Mouse (Mus musculus) heart, embryonic 12.5 days (tissue): ENCODE results near the gene Stard10. TPM values are rescaled to one million over a fixed set of nuclear protein-coding genes. Genes with fewer than 3 reads are reported as not detected.

Source experiments
- ATAC-seq: fragments of 200-750 bp; cut with Nextera tagmentation; 2 replicates; pipeline ENCODE4 v1.8.0; 2017; ENCODE audit warnings: moderate TSS enrichment, moderate library complexity; ENCODE audit not compliant: insufficient number of reproducible peaks, low FRiP score
- H3K27ac ChIP-seq: fragments of 300-500 bp; sonication (generic); 2 replicates; pipeline ENCODE4 v1.5.1; 2016; ENCODE audit warnings: mild to moderate bottlenecking, moderate library complexity; ENCODE audit not compliant: poor library complexity, severe bottlenecking
- H3K27me3 ChIP-seq: fragments of 300-500 bp; sonication (generic); replicated peaks from 2 replicates; pipeline ENCODE4 v1.6.1; 2016; ENCODE audit warnings: mild to moderate bottlenecking, moderate library complexity
- H3K36me3 ChIP-seq: fragments of 300-500 bp; sonication (generic); 2 replicates; pipeline ENCODE4 v1.6.1; 2016; ENCODE audit warnings: mild to moderate bottlenecking, moderate library complexity
- H3K4me1 ChIP-seq: fragments of 300-500 bp; sonication (generic); replicated peaks from 2 replicates; pipeline ENCODE4 v1.6.1; 2016; ENCODE audit warnings: mild to moderate bottlenecking
- H3K4me2 ChIP-seq: fragments of 300-500 bp; sonication (generic); 2 replicates; pipeline ENCODE4 v1.6.1; 2016; ENCODE audit warnings: mild to moderate bottlenecking, moderate library complexity
- H3K4me3 ChIP-seq: fragments of 300-500 bp; sonication (generic); 2 replicates; pipeline ENCODE4 v1.5.1; 2016; ENCODE audit warnings: mild to moderate bottlenecking
- H3K9ac ChIP-seq: fragments of 300-500 bp; sonication (generic); 2 replicates; pipeline ENCODE4 v1.6.1; 2016; ENCODE audit warnings: mild to moderate bottlenecking, moderate library complexity
- H3K9me3 ChIP-seq: fragments of 300-500 bp; sonication (generic); replicated peaks from 2 replicates; pipeline ENCODE4 v1.6.1; 2016; ENCODE audit warnings: mild to moderate bottlenecking, moderate library complexity
- whole genome bisulfite sequencing: fragments of 180-500 bp; shearing (Covaris S2); methylation state at CpG from one replicate; pipeline ENCODE4 v1.1.7; 2016; 5-methylcytosine and 5-hydroxymethylcytosine counted together
- polyA plus RNA-seq: library from polyadenylated mRNA; unstranded; fragments of >200 nt; fragmentation: Nextera tagmentation; extraction: Ambion mirVana; gene quantifications from 2 replicates; pipeline ENCODE4 v1.2.1, GENCODE M21; 2016

Stard10 gene
- 22.9 and 28.6 TPM in 2 replicates for polyA plus RNA-seq

GRCm38 (mm10) chr7:101317014-101317413 lies at the start of gene Stard10:
Stard10 (plus strand) TSS chr7:101317086.
- H3K4me1 ChIP-seq = peaks cover 36% of the 10 kb centered on the region
- 82% methylated on average over 3 of the region's 3 CpGs for WGBS
- H3K9me3 ChIP-seq = no peaks in the 10 kb centered on the region
- H3K9ac ChIP-seq = no peak within 1 kb of the TSS
- no peaks in the 10 kb centered on the region for H3K36me3 ChIP-seq
- H3K4me2 ChIP-seq = no peak within 1 kb of the TSS
- no peak within 1 kb of the TSS for H3K4me3 ChIP-seq
- no peak for ATAC-seq
- H3K27me3 ChIP-seq = peaks cover 13% of the 10 kb centered on the region; the same call in 1 of the 2 replicates
- H3K27ac ChIP-seq = no peak within 1 kb of the TSS

- Histone ChIP-seq H3K9ac (no peak overlapping the region), H3K27ac (peak overlapping the region; percentile 83), H3K4me2 (no peak overlapping the region), H3K4me3 (no peak overlapping the region), H3K27me3 (no peaks in the 10 kb centered on the region), H3K36me3 (peaks cover 17% of the 10 kb centered on the region), H3K4me1 (peaks cover 11% of the 10 kb centered on the region), H3K9me3 (no peaks in the 10 kb centered on the region)
- WGBS = 32% methylated on average over 3 of the region's 3 CpGs
- ATAC-seq = peak; percentile 48; the same call in 1 of the 2 replicates
These were observed 49.2 kb upstream of the Stard10 start for GRCm38 (mm10) chr7:101267457-101268259.

GRCm38 (mm10) chr7:101271602-101272001 lies 45.3 kb upstream of the Stard10 start:
- H3K4me2 ChIP-seq = no peak overlapping the region

GRCm38 (mm10) chr7:101272466-101273160 lies 44.3 kb upstream of the Stard10 start:
- Histone ChIP-seq H3K9ac (no peak overlapping the region), H3K36me3 (peaks cover 41% of the 10 kb centered on the region), H3K4me1 (no peaks in the 10 kb centered on the region), H3K27ac (no peak overlapping the region), H3K4me3 (no peak overlapping the region), H3K4me2 (no peak overlapping the region), H3K9me3 (no peaks in the 10 kb centered on the region), H3K27me3 (no peaks in the 10 kb centered on the region)
- 75% methylated on average over 8 of the region's 8 CpGs for WGBS
- ATAC-seq = no peak

More at GRCm38 (mm10) chr7:101271602-101272001, 45.3 kb upstream of the Stard10 start:
- ATAC-seq = no peak
- no peak overlapping the region for H3K4me3 ChIP-seq
- H3K27me3 ChIP-seq = no peaks in the 10 kb centered on the region
- no peak overlapping the region for H3K27ac ChIP-seq
- H3K4me1 ChIP-seq = peaks cover 9% of the 10 kb centered on the region
- no peaks in the 10 kb centered on the region for H3K9me3 ChIP-seq
- 72% methylated on average over 1 of the region's 1 CpGs for WGBS
- H3K9ac ChIP-seq = no peak overlapping the region
- peaks cover 31% of the 10 kb centered on the region for H3K36me3 ChIP-seq

- Histone ChIP-seq H3K27ac (no peak overlapping the region), H3K4me1 (no peaks in the 10 kb centered on the region), H3K27me3 (no peaks in the 10 kb centered on the region), H3K4me3 (no peak overlapping the region), H3K9me3 (no peaks in the 10 kb centered on the region), H3K9ac (no peak overlapping the region), H3K36me3 (peaks cover 65% of the 10 kb centered on the region), H3K4me2 (no peak overlapping the region)
- 90% methylated on average over 3 of the region's 3 CpGs for WGBS
- no peak for ATAC-seq
These were observed 34.2 kb upstream of the Stard10 start for GRCm38 (mm10) chr7:101282721-101283120.

GRCm38 (mm10) chr7:101284504-101284903 lies 32.4 kb upstream of the Stard10 start:
- Histone ChIP-seq H3K36me3 (peaks cover 57% of the 10 kb centered on the region), H3K4me3 (no peak overlapping the region), H3K4me1 (no peaks in the 10 kb centered on the region), H3K9me3 (no peaks in the 10 kb centered on the region), H3K4me2 (no peak overlapping the region), H3K27me3 (no peaks in the 10 kb centered on the region), H3K9ac (no peak overlapping the region), H3K27ac (no peak overlapping the region)
- WGBS = 91% methylated on average over 1 of the region's 1 CpGs
- no peak for ATAC-seq

- Histone ChIP-seq H3K27me3 (no peaks in the 10 kb centered on the region), H3K4me2 (no peak overlapping the region), H3K4me3 (no peak overlapping the region), H3K9ac (no peak overlapping the region), H3K9me3 (no peaks in the 10 kb centered on the region), H3K4me1 (no peaks in the 10 kb centered on the region), H3K36me3 (peaks cover 72% of the 10 kb centered on the region), H3K27ac (no peak overlapping the region)
- no peak for ATAC-seq
- 56% methylated on average over 4 of the region's 4 CpGs for WGBS
These were observed 30.0 kb upstream of the Stard10 start for GRCm38 (mm10) chr7:101286891-101287290.

GRCm38 (mm10) chr7:101287820-101288219 lies 29.1 kb upstream of the Stard10 start:
- Histone ChIP-seq H3K4me1 (no peaks in the 10 kb centered on the region), H3K4me3 (no peak overlapping the region), H3K9me3 (no peaks in the 10 kb centered on the region), H3K27me3 (no peaks in the 10 kb centered on the region), H3K27ac (no peak overlapping the region), H3K9ac (no peak overlapping the region), H3K4me2 (no peak overlapping the region), H3K36me3 (peaks cover 68% of the 10 kb centered on the region)
- 78% methylated on average over 2 of the region's 2 CpGs for WGBS
- ATAC-seq = no peak

GRCm38 (mm10) chr7:101288436-101288835 lies 28.4 kb upstream of the Stard10 start:
- 31% methylated on average over 4 of the region's 4 CpGs for WGBS
- no peak overlapping the region for H3K4me3 ChIP-seq
- no peaks in the 10 kb centered on the region for H3K9me3 ChIP-seq
- H3K36me3 ChIP-seq = peaks cover 65% of the 10 kb centered on the region
- H3K27me3 ChIP-seq = no peaks in the 10 kb centered on the region
- no peak overlapping the region for H3K4me2 ChIP-seq
- ATAC-seq = no peak
- no peak overlapping the region for H3K9ac ChIP-seq
- peaks cover under 1% of the 10 kb centered on the region; the same call in 1 of the 2 replicates for H3K4me1 ChIP-seq
- no peak overlapping the region for H3K27ac ChIP-seq

GRCm38 (mm10) chr7:101290401-101290800 lies 26.5 kb upstream of the Stard10 start:
- H3K4me1 ChIP-seq = peaks cover 6% of the 10 kb centered on the region
- no peak overlapping the region for H3K4me2 ChIP-seq
- H3K27ac ChIP-seq = no peak overlapping the region
- H3K4me3 ChIP-seq = no peak overlapping the region
- H3K27me3 ChIP-seq = no peaks in the 10 kb centered on the region
- H3K9me3 ChIP-seq = no peaks in the 10 kb centered on the region
- ATAC-seq = no peak
- no peak overlapping the region for H3K9ac ChIP-seq
- WGBS = 87% methylated on average over 10 of the region's 10 CpGs
- H3K36me3 ChIP-seq = peaks cover 68% of the 10 kb centered on the region

- peaks cover 67% of the 10 kb centered on the region for H3K36me3 ChIP-seq
- WGBS = 90% methylated on average over 5 of the region's 5 CpGs
- no peaks in the 10 kb centered on the region for H3K27me3 ChIP-seq
- H3K27ac ChIP-seq = no peak overlapping the region
- no peak overlapping the region for H3K4me3 ChIP-seq
- H3K4me2 ChIP-seq = no peak overlapping the region
- H3K9ac ChIP-seq = no peak overlapping the region
- peaks cover 8% of the 10 kb centered on the region for H3K4me1 ChIP-seq
- no peak for ATAC-seq
- H3K9me3 ChIP-seq = no peaks in the 10 kb centered on the region
These were observed 25.7 kb upstream of the Stard10 start for GRCm38 (mm10) chr7:101291211-101291610.
